Mouse (Mus musculus) monocyte, adult 2 months (primary cell): Measurements from ENCODE around the gene Adam23.

Experiments used
- DNase-seq, 2 experiments: peaks; one replicate each; pipeline ENCODE4 v3.0.0; 2022; ENCODE audit warnings: low spot score in 2 of 2, low read depth in 1 of 2

Adam23 gene

GRCm38 (mm10) chr1:63445656-63446046, at the start of gene Adam23:
Gene Adam23 (plus strand): TSS chr1:63445891.
- no peak for DNase-seq

- DNase-seq = no peak
Observed at GRCm38 (mm10) chr1:63401130-63401529, 44.6 kb upstream of the Adam23 start.

GRCm38 (mm10) chr1:63403601-63404000, 42.1 kb upstream of the Adam23 start:
- DNase-seq = no peak

GRCm38 (mm10) chr1:63408344-63408743, 37.3 kb upstream of the Adam23 start:
- no peak for DNase-seq

- no peak for DNase-seq
Observed at GRCm38 (mm10) chr1:63418491-63418890, 27.2 kb upstream of the Adam23 start.

- DNase-seq = no peak
Observed at GRCm38 (mm10) chr1:63430668-63431067, 15.0 kb upstream of the Adam23 start.

- DNase-seq = no peak
Observed at GRCm38 (mm10) chr1:63431166-63431565, 14.5 kb upstream of the Adam23 start.

GRCm38 (mm10) chr1:63431842-63432241, 13.8 kb upstream of the Adam23 start:
- DNase-seq = no peak

- DNase-seq = no peak
Observed at GRCm38 (mm10) chr1:63434052-63434451, 11.6 kb upstream of the Adam23 start.

- no peak for DNase-seq
Observed at GRCm38 (mm10) chr1:63437529-63437928, 8.2 kb upstream of the Adam23 start.

GRCm38 (mm10) chr1:63442186-63442585, 3.5 kb upstream of the Adam23 start:
- no peak for DNase-seq

- no peak for DNase-seq
Observed at GRCm38 (mm10) chr1:63442616-63443015, 3.1 kb upstream of the Adam23 start.

- DNase-seq = no peak
Observed at GRCm38 (mm10) chr1:63445149-63445609, 512 bp upstream of the Adam23 start.

- DNase-seq = no peak
Observed at GRCm38 (mm10) chr1:63446047-63446704, 485 bp downstream of the Adam23 start.

- DNase-seq = no peak
Observed at GRCm38 (mm10) chr1:63446721-63447120, 1.0 kb downstream of the Adam23 start.

GRCm38 (mm10) chr1:63450091-63450490, 4.4 kb downstream of the Adam23 start:
- DNase-seq = no peak

- no peak for DNase-seq
Observed at GRCm38 (mm10) chr1:63453332-63453887, 7.7 kb downstream of the Adam23 start.

- DNase-seq = no peak
Observed at GRCm38 (mm10) chr1:63457801-63458519, 12.3 kb downstream of the Adam23 start.

GRCm38 (mm10) chr1:63459151-63459550, 13.5 kb downstream of the Adam23 start:
- no peak for DNase-seq

GRCm38 (mm10) chr1:63459926-63460325, 14.2 kb downstream of the Adam23 start:
- DNase-seq = no peak

GRCm38 (mm10) chr1:63464441-63464840, 18.8 kb downstream of the Adam23 start:
- no peak for DNase-seq

GRCm38 (mm10) chr1:63473272-63473671, 27.6 kb downstream of the Adam23 start:
- no peak for DNase-seq
